ENCODE assay signal across 22 mouse cellular contexts in genomic region chr8:30982814-30983213, GRCm38 (mm10).
DNase-seq lines count a peak whose midpoint lies in the region; ATAC-seq and TF ChIP-seq lines count a peak whose summit lies in the region.
"Had no signal": no experiment of that assay in that cellular context is flagged by ENCODE, and none has a peak within 500 bp of the region (broad histone marks: within the 10 kb centered on the region; RNA-seq: fewer than 3 reads in every experiment).

No protein-coding gene starts in this region.

- H3K27me3 ChIP-seq in heart, embryonic 15.5 days: no peaks in the 10 kb centered on the region
- no peaks in the 10 kb centered on the region for H3K27me3 ChIP-seq in heart, postnatal 0 days (ENCODE audit: control insufficient read depth, insufficient read depth, low read length)
- H3K27me3 ChIP-seq: embryonic facial prominence, embryonic 13.5 days; embryonic facial prominence, embryonic 15.5 days; forebrain, embryonic 12.5 days had no signal

- no peak overlapping the region for H3K4me3 ChIP-seq in heart, embryonic 15.5 days
- H3K4me3 ChIP-seq in heart, postnatal 0 days (ENCODE audit: low read depth, low read length): no peak overlapping the region
- H3K4me3 ChIP-seq: embryonic facial prominence, embryonic 13.5 days; embryonic facial prominence, embryonic 15.5 days; erythroblast, embryonic 14.5 days; forebrain, embryonic 10.5 days; forebrain, embryonic 12.5 days had no signal

- intact Hi-C loops in heart, postnatal 14 days (cut with DNase I): no loop called here
- intact Hi-C loops in heart, postnatal 36 days (cut with DNase I): no loop called here

- no peak for ATAC-seq in heart, embryonic 15.5 days (replicated peaks; ENCODE audit: insufficient number of reproducible peaks, insufficient read depth, low FRiP score, low read depth)
- ATAC-seq in heart, postnatal 0 days (ENCODE audit: insufficient read depth, low read depth): peak; percentile 73
- ATAC-seq: forebrain, embryonic 14.5 days had no signal

- no peak overlapping the region for H3K4me2 ChIP-seq in heart, embryonic 15.5 days
- no peak overlapping the region for H3K4me2 ChIP-seq in heart, postnatal 0 days (ENCODE audit: low read depth, low read length)
- H3K4me2 ChIP-seq: embryonic facial prominence, embryonic 13.5 days; embryonic facial prominence, embryonic 15.5 days; forebrain, embryonic 12.5 days had no signal

- H3K27ac ChIP-seq in heart, embryonic 15.5 days: 0 out of 2 replicates have a peak overlapping the region, but pooled peaks have one; percentile 5
- H3K27ac ChIP-seq in heart, postnatal 0 days (ENCODE audit: low read depth): no peak overlapping the region
- H3K27ac ChIP-seq: embryonic facial prominence, embryonic 13.5 days; embryonic facial prominence, embryonic 15.5 days; forebrain, embryonic 10.5 days; forebrain, embryonic 12.5 days had no signal

- H3K9me3 ChIP-seq in heart, embryonic 15.5 days (replicated peaks): no peaks in the 10 kb centered on the region
- H3K9me3 ChIP-seq in heart, postnatal 0 days (replicated peaks; ENCODE audit: control insufficient read depth, low read length): no peaks in the 10 kb centered on the region
- H3K9me3 ChIP-seq: embryonic facial prominence, embryonic 13.5 days; embryonic facial prominence, embryonic 15.5 days; forebrain, embryonic 10.5 days; forebrain, embryonic 12.5 days had no signal

- TF ChIP-seq EP300 in heart, postnatal 0 days (IDR thresholded peaks at IDR 0.05; ENCODE audit: low read depth): no peak

- H3K4me1 ChIP-seq in heart, embryonic 15.5 days (replicated peaks): no peaks in the 10 kb centered on the region
- no peaks in the 10 kb centered on the region for H3K4me1 ChIP-seq in heart, postnatal 0 days (ENCODE audit: control insufficient read depth, insufficient read depth)
- H3K4me1 ChIP-seq: embryonic facial prominence, embryonic 13.5 days; embryonic facial prominence, embryonic 15.5 days; forebrain, embryonic 12.5 days had no signal

- no peak for DNase-seq in heart, adult 18-20 months
- DNase-seq in heart, postnatal 0 days (ENCODE audit: low spot score): peak; percentile 14
- DNase-seq in heart, postnatal 14 days: no peak
- DNase-seq in heart, postnatal 4 days: peak; percentile 30
- DNase-seq in heart, postnatal 36 days: no peak
- DNase-seq: adrenal gland, adult 2 months; adrenal gland, postnatal 10 days; adrenal gland, postnatal 25 days; cerebellum, adult 11 months; cerebellum, adult 18-20 months; cerebellum, adult 8-10 months; cerebellum, adult 9-11 months; cerebellum, postnatal 14 days; cerebellum, postnatal 36 days; embryo, embryonic 11 days had no signal

- 48% methylated on average over 2 of the region's 2 CpGs for WGBS in heart, embryonic 15.5 days
- WGBS in heart, postnatal 0 days: 24% methylated on average over 2 of the region's 2 CpGs

- no peak overlapping the region for H3K9ac ChIP-seq in heart, embryonic 15.5 days
- no peak overlapping the region for H3K9ac ChIP-seq in heart, postnatal 0 days (replicated peaks; ENCODE audit: low read depth, low read length)
- H3K9ac ChIP-seq: embryonic facial prominence, embryonic 13.5 days; embryonic facial prominence, embryonic 15.5 days; forebrain, embryonic 12.5 days had no signal

- H3K36me3 ChIP-seq in heart, embryonic 15.5 days: no peaks in the 10 kb centered on the region
- no peaks in the 10 kb centered on the region for H3K36me3 ChIP-seq in heart, postnatal 0 days (replicated peaks; ENCODE audit: control insufficient read depth, insufficient read depth, low read length)
- H3K36me3 ChIP-seq: embryonic facial prominence, embryonic 13.5 days; embryonic facial prominence, embryonic 15.5 days; forebrain, embryonic 10.5 days; forebrain, embryonic 12.5 days had no signal

- TF ChIP-seq CTCF in heart, postnatal 0 days (IDR thresholded peaks at IDR 0.05; ENCODE audit: low read depth): no peak

Comparison
In these comparisons a context has a peak if more than half of its experiments do, and no peak if none do; other contexts are left out.
1. DNase-seq: peak in heart, postnatal 0 days (single experiment) and heart, postnatal 4 days (single experiment); none in heart, adult 18-20 months (0 of 2), heart, postnatal 14 days (0 of 2) and heart, postnatal 36 days (0 of 2).